Mouse (Mus musculus) CH12.LX (cell line): Measurements from ENCODE around the gene Bcl11a. TPM values are rescaled to one million over a fixed set of nuclear protein-coding genes. Genes with fewer than 3 reads are reported as not detected.

Experiments
- DNase-seq: peaks from one replicate; pipeline ENCODE4 v3.0.0-alpha.2; 2013; ENCODE audit errors: extremely low read depth
- H3K27ac ChIP-seq: 2 replicates; pipeline ENCODE4 v1.5.1; 2012; ENCODE audit warnings: low read depth, mild to moderate bottlenecking, control low read depth, moderate library complexity; ENCODE audit not compliant: insufficient read depth
- H3K27me3 ChIP-seq: replicated peaks from 2 replicates; pipeline ENCODE3; 2012; ENCODE audit warnings: inconsistent platforms
- H3K36me3 ChIP-seq, 2 experiments: replicated peaks in 1 of 2; 2 replicates each; pipeline versions ENCODE3 to v1.6.1; 2012; ENCODE audit warnings: inconsistent platforms in 1 of 2, low read length in 1 of 2, mild to moderate bottlenecking in 1 of 2, mixed read lengths in 1 of 2, moderate library complexity in 1 of 2; ENCODE audit not compliant: control insufficient read depth in 1 of 2, insufficient read depth in 1 of 2
- H3K4me1 ChIP-seq, 2 experiments: 2 replicates each; pipeline ENCODE4 v1.6.1; 2012; ENCODE audit warnings: inconsistent platforms in 1 of 2, moderate library complexity in 1 of 2; ENCODE audit not compliant: insufficient read depth in 2 of 2, control insufficient read depth in 1 of 2
- H3K4me2 ChIP-seq: 2 replicates; pipeline ENCODE4 v1.6.1; 2012; ENCODE audit warnings: low read depth, mild to moderate bottlenecking, control low read depth; ENCODE audit not compliant: poor library complexity, insufficient read depth, severe bottlenecking
- H3K4me3 ChIP-seq, 3 experiments: fragments of 150-350 bp in 1 of 3; sonication (generic) in 1 of 3; replicated peaks in 1 of 3; 2 replicates each; pipeline versions ENCODE3 to v1.5.1; 2011 to 2012; ENCODE audit warnings: low read depth in 2 of 3, low read length in 2 of 3, mild to moderate bottlenecking in 2 of 3, moderate library complexity in 2 of 3, control low read depth in 1 of 3, improper control_type of control experiment in 1 of 3, inconsistent platforms in 1 of 3, mixed read lengths in 1 of 3; ENCODE audit not compliant: poor library complexity in 1 of 3
- H3K79me2 ChIP-seq: replicated peaks from 2 replicates; pipeline ENCODE4 v1.6.1; 2012; ENCODE audit warnings: mild to moderate bottlenecking, moderate library complexity; ENCODE audit not compliant: control insufficient read depth, poor library complexity, insufficient read depth, severe bottlenecking; ENCODE audit errors: extremely low read depth
- H3K9ac ChIP-seq: 2 replicates; pipeline ENCODE4 v1.6.1; 2012; ENCODE audit warnings: low read depth, mild to moderate bottlenecking, control low read depth, moderate library complexity; ENCODE audit not compliant: insufficient read depth
- H3K9me3 ChIP-seq: replicated peaks from 2 replicates; pipeline ENCODE3; 2012; ENCODE audit warnings: low read length, inconsistent platforms, mixed read lengths
- BHLHE40 ChIP-seq: IDR thresholded peaks from 2 replicates; pipeline ENCODE4 v1.6.1; 2011; ENCODE audit warnings: mild to moderate bottlenecking, low read depth, low read length, improper control_type of control experiment
- CHD1 ChIP-seq: IDR thresholded peaks from 2 replicates; pipeline ENCODE4 v1.6.1; 2012; ENCODE audit warnings: low read depth, low read length, improper control_type of control experiment, inconsistent platforms
- CHD2 ChIP-seq: IDR thresholded peaks from 2 replicates; pipeline ENCODE4 v1.6.1; 2011; ENCODE audit warnings: low read length, improper control_type of control experiment
- CTCF ChIP-seq, 2 experiments: IDR thresholded peaks in 1 of 2; conservative IDR thresholded peaks in 1 of 2; 2 replicates each; pipeline ENCODE4 v1.5.1; 2011 to 2012; ENCODE audit warnings: low read depth in 2 of 2, low read length in 2 of 2, improper control_type of control experiment in 1 of 2, inconsistent platforms in 1 of 2, mild to moderate bottlenecking in 1 of 2, moderate library complexity in 1 of 2
- EP300 ChIP-seq: IDR thresholded peaks from 2 replicates; pipeline ENCODE4 v1.6.1; 2011; ENCODE audit warnings: low read length, improper control_type of control experiment
- ETS1 ChIP-seq: conservative IDR thresholded peaks from 2 replicates; pipeline ENCODE4 v1.6.1; 2012; ENCODE audit warnings: low read depth, mild to moderate bottlenecking, inconsistent platforms, low read length, improper control_type of control experiment, moderate library complexity
- GABPA ChIP-seq: IDR thresholded peaks from 2 replicates; pipeline ENCODE4 v1.6.1; 2012; ENCODE audit warnings: low read depth, low read length, improper control_type of control experiment, inconsistent platforms; ENCODE audit not compliant: insufficient replicate concordance
- HCFC1 ChIP-seq: IDR thresholded peaks from 2 replicates; pipeline ENCODE4 v1.6.1; 2012; ENCODE audit warnings: low read depth, mild to moderate bottlenecking, inconsistent platforms, low read length, improper control_type of control experiment
- MAX ChIP-seq: IDR thresholded peaks from 2 replicates; pipeline ENCODE4 v1.6.1; 2011; ENCODE audit warnings: low read length, improper control_type of control experiment
- NELFE ChIP-seq: IDR thresholded peaks from 2 replicates; pipeline ENCODE4 v1.6.1; 2011; ENCODE audit warnings: low read depth, low read length, improper control_type of control experiment
- NRF1 ChIP-seq: IDR thresholded peaks from 2 replicates; pipeline ENCODE4 v1.6.1; 2014; ENCODE audit warnings: low read depth, mild to moderate bottlenecking, inconsistent platforms, low read length, improper control_type of control experiment, moderate library complexity
- SIN3A ChIP-seq: IDR thresholded peaks from 2 replicates; pipeline ENCODE4 v1.6.1; 2012; ENCODE audit warnings: low read length, improper control_type of control experiment, inconsistent platforms
- TBP ChIP-seq: conservative IDR thresholded peaks from 2 replicates; pipeline ENCODE4 v1.6.1; 2011; ENCODE audit warnings: low read depth, low read length, improper control_type of control experiment
- TCF12 ChIP-seq: IDR thresholded peaks from 2 replicates; pipeline ENCODE4 v1.6.1; 2014; ENCODE audit warnings: low read depth, mild to moderate bottlenecking, inconsistent platforms, low read length, improper control_type of control experiment
- USF1 ChIP-seq: IDR thresholded peaks from 2 replicates; pipeline ENCODE4 v1.6.1; 2014; ENCODE audit warnings: low read depth, mild to moderate bottlenecking, inconsistent platforms, low read length, improper control_type of control experiment
- ZKSCAN1 ChIP-seq: IDR thresholded peaks from 2 replicates; pipeline ENCODE4 v1.6.1; 2012; ENCODE audit warnings: low read depth, inconsistent platforms, low read length, improper control_type of control experiment, borderline replicate concordance
- dilution Hi-C: fragments of 300-500 bp; cut with MboI; formaldehyde crosslinking; loops from 2 replicates; pipeline ENCODE4 v1.14.3; 2020; ENCODE audit warnings: low sequenced_read_pairs; ENCODE audit not compliant: extremely low pct_unique_long_range_greater_than_20kb, extremely low pct_ligation_motif_present
- in situ Hi-C: fragments of 300-500 bp; cut with MboI; formaldehyde crosslinking; loops from 3 replicates; pipeline ENCODE4 v1.14.3; 2019; ENCODE audit warnings: low sequenced_read_pairs, low pct_ligation_motif_present, low pct_unique_long_range_greater_than_20kb, mixed read lengths
- polyA plus RNA-seq: library from polyadenylated mRNA; unstranded; fragments of >175 nt; gene quantifications from 2 replicates; pipeline ENCODE4 v1.2.1, GENCODE M21; 2012; ENCODE audit warnings: low read depth; ENCODE audit not compliant: insufficient read length
- total RNA-seq, 2 experiments: library from RNA; depleted of rRNA; stranded (reverse); fragments of 300-350 nt in 1 of 2; fragments of >200 nt in 1 of 2; gene quantifications; 2 replicates each; pipeline ENCODE4 v1.2.3; 2012 to 2014

The Bcl11a gene
- total and polyA plus RNA-seq, 3 experiments = 6.8 to 57.9 (median 13.9) TPM

- Histone ChIP-seq H3K79me2 (no peaks in the 10 kb centered on the region), H3K4me1 (peaks cover 0 to 67% of the 10 kb centered on the region in 2 experiments; a peak in 2 of 4 replicates), H3K4me2 (no peak overlapping the region), H3K9me3 (no peaks in the 10 kb centered on the region), H3K27me3 (no peaks in the 10 kb centered on the region)
- dilution Hi-C loops = no loop called here
- TF ChIP-seq NELFE (no peak), CTCF (conservative IDR thresholded peaks at IDR 0.05 in 1 of 2, IDR thresholded peaks at IDR 0.05 in 1 of 2; ENCODE audit: low read depth in 2 of 2, low read length in 2 of 2) (no peak)
- TF ChIP-seq, all 38 proteins: peak for 0
- Histone ChIP-seq H3K36me3 (peaks cover 0 to 94% of the 10 kb centered on the region in 2 experiments), H3K27ac (no peak overlapping the region), H3K4me3 (no peak overlapping the region), H3K9ac (no peak overlapping the region)
- no peak for DNase-seq
- in situ Hi-C loops = no loop called here
Measured at GRCm38 (mm10) chr11:24158026-24158425, 80.2 kb downstream of the Bcl11a start.

- H3K9ac ChIP-seq = no peak overlapping the region
- no peak overlapping the region for H3K4me3 ChIP-seq
- H3K4me2 ChIP-seq = no peak overlapping the region
- peaks cover 0 to 51% of the 10 kb centered on the region in 2 experiments; a peak in 2 of 4 replicates for H3K4me1 ChIP-seq
- H3K79me2 ChIP-seq = no peaks in the 10 kb centered on the region
- DNase-seq = no peak
- in situ Hi-C loops = no loop called here
- dilution Hi-C loops = no loop called here
- H3K9me3 ChIP-seq = no peaks in the 10 kb centered on the region
- TF ChIP-seq EP300 (no peak), BHLHE40 (no peak), CHD1 (no peak), SIN3A (no peak), CTCF (conservative IDR thresholded peaks at IDR 0.05 in 1 of 2, IDR thresholded peaks at IDR 0.05 in 1 of 2; ENCODE audit: low read depth in 2 of 2, low read length in 2 of 2) (no peak), ZKSCAN1 (no peak), TCF12 (no peak), TBP (no peak), HCFC1 (no peak), NRF1 (no peak), ETS1 (no peak), CHD2 (no peak), USF1 (no peak), GABPA (no peak), MAX (no peak)
- no peaks in the 10 kb centered on the region for H3K27me3 ChIP-seq
- no peak overlapping the region for H3K27ac ChIP-seq
- H3K36me3 ChIP-seq = peaks cover 6 to 94% of the 10 kb centered on the region in 2 experiments
Measured at GRCm38 (mm10) chr11:24159656-24160055, 81.8 kb downstream of the Bcl11a start.
